Mouse (Mus musculus) 416B (cell line): Measurements from ENCODE around the gene Upf3a.
"Not testable (repeated sequence)": the region's sequence is repeated elsewhere in the genome, so short reads cannot be mapped to it uniquely, and the experiment has no call there.

Experiments
- DNase-seq: peaks from one replicate; pipeline ENCODE4 v3.0.0; 2011; ENCODE audit warnings: low read depth

Gene Upf3a

GRCm38 (mm10) chr8:13785250-13785763 is at the start of gene Upf3a:
TSS of gene Upf3a (plus strand) at chr8:13785615.
- DNase-seq = peak; percentile 96

DNA sequence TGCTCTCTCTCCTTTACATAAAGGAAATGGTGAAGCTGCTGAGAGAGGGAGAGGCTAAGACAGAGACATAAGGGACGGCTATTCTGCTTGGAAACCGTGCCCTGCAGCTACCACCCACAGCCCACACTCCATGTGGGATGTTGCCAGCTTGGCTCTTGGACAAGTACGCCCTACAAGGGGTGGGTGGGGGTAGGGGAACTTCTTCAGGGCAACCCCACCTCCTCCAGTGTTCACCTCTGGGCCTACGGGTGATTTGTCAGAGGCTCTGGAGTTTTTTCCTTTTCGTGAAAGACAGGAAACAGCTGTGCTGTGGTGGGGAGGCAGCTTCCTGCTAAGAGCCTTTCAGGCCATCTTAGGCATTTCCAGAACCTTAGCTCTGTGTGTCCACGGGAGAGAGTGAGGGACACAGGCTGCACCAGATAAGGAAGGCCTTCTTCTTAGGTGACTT is 45.1 kb upstream of the Upf3a start:
- peak; percentile 92 for DNase-seq

DNA sequence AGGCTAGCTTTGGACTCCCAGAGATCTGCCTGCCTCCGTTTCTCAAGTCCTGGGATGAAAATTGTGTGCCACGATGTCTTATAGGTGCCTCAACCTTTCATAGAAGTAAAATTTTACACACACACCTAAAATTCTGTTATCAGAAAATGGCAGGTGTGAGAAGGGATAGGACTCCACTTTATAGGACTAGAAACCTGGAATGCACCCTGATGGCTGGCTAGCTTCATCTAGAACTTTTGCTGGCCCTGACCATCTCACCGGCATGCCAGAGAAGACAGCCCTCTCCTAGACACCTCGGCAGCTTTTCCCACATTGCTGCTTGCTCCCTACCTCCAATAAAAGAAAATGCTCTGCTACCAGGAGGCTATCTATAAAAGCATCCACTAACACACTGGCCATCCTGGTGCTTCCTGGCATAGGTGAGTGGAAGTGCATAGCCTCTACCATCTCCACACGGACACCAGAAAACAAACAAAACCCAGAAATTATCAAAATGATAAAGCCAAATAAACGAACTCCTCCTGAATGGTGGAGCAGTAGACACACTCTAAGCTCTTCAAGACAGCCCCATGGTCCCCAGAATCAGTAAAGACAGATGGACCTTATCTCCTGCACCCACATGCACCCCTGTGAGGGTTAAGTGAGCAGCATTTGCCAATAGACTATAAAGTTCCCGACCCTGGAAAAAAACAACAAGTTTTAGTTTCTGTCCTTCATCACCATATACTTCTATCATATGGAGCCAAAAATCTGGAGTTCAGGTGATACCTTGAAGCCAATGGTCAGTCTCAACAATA is 44.4 kb upstream of the Upf3a start:
- DNase-seq = no peak

GRCm38 (mm10) chr8:13746212-13746611 is 39.2 kb upstream of the Upf3a start:
- DNase-seq = not testable (repeated sequence)

GRCm38 (mm10) chr8:13747626-13748025 is 37.8 kb upstream of the Upf3a start:
- DNase-seq = no peak

DNA sequence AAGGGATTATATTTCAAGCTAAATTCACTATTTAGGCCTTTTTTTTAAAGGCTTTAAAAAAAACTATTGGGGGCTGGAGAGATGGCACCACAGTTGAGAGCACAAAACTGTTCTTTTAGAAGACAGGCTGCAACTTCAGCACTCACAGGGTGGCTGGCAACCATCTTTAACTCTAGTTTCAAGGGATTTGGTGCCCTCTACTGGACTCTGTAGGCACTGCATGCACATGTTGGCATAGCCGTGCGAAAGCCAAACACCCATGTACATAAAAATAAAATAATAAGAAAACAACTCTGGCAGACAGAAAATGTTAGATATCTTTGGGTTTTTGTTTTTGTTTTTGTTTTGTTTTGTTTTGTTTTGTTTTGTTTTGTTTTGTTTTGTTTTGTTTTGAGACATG is 31.7 kb upstream of the Upf3a start:
- peak; percentile 84 for DNase-seq

DNA sequence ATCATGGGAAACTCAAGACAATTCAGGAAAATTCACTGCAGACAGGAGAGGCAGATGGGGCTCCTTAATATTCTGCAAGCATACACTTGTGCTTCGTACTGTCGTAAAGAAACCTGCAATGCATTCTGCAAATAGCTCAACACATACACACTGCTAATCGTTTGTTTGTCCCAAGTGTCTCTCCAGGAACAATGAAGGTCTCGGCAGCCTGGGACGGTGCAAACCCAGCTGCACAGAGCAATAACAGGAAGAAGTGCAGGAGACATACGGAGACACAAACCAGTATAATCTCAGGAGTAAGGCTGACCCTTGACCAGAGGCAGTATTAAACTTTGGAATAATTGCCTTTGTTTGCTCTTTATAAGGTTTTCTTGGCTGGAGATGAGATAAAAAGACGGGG is 28.9 kb upstream of the Upf3a start:
- DNase-seq = no peak

- peak; percentile 88 for DNase-seq
Observed at GRCm38 (mm10) chr8:13756982-13757804, 28.2 kb upstream of the Upf3a start, which contains the start of gene Cdc16. TSS of gene Cdc16 (plus strand) at chr8:13757676.

DNA sequence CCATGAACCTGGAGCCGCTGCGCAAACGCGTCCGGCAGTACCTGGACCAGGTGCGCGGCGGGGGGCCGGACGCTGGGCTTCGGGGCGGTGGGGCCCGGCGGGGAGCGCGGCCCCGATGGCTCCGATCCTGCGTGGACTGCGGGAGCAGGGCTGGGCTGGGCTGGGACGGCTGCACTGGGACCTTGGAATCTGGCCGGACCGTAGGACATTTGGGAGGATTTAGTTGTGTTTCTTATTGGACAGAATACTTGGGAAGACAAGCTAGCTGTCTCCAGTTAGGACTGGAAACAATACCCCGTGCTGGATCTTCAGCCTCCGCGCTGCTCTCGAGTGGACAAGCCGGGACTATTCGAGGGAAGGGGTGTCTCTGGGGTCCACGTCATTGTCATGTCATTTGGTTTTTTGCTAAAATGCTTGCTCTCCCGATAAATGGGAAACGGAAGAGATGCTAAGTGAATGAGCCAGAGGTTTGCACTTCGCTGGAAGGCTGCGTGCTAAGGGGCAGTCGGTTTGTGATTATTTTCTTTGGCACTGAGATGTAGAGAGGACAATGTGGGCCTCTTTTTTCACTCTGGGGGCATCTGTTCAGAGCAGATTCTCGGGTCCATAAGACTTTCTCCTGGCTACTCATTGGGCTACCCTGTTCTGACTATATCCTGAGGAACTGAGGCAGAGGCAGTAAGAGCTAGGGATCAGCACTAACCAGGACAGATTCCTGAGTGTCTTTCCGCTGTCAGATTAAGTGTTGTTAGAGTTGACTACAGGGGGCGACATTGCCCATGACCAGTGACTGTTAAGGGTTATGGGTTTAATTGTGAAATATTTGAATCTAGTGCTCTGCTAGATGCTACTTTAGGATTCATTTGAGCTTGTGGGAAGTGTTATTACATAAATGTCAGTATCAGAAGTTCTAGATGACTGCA is 27.3 kb upstream of the Upf3a start:
- DNase-seq = peak; percentile 85

DNA sequence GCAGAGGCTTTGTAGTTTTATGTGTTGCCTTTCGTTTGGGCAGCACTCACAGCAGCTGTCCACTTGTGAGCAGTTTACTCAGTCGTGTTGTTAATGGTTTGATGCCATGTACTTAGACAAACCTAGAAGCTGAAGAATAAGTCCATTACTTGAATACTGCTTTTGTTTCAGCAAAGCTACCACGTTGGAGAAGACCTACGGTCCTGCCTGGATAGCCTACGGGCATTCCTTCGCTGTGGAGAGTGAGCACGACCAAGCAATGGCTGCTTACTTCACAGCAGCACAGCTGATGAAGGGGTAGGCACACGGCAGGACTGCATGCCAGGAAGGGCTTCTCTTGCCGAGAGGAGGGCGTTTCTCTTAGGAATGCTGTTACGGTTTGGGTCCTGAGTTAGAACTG is 16.2 kb upstream of the Upf3a start:
- no peak for DNase-seq

DNA sequence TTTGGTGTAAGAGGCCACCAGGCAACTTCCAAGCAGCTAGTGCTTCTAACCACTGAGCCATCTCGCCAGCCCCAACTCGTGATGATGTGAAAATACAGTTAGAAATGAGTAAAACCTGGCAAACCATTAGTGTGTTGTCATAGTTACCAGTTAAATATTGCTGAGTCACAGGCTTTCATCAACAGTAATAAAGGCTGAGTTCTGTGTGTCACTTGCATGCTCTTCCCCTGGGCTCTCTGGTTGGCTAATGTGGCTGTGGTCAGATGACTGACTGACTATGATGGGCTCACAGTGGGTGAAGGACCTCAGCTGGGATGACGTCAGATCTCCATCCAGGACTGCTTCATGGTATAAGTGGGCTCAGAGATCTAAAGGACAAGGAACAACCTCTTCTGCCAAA is 4.9 kb upstream of the Upf3a start:
- DNase-seq = peak; percentile 69

GRCm38 (mm10) chr8:13785764-13786299 is 417 bp downstream of the Upf3a start:
- peak; percentile 98 for DNase-seq

- DNase-seq = no peak
Observed at GRCm38 (mm10) chr8:13789606-13790005, 4.2 kb downstream of the Upf3a start.

- DNase-seq = no peak
Observed at GRCm38 (mm10) chr8:13793097-13793745, 7.8 kb downstream of the Upf3a start.

DNA sequence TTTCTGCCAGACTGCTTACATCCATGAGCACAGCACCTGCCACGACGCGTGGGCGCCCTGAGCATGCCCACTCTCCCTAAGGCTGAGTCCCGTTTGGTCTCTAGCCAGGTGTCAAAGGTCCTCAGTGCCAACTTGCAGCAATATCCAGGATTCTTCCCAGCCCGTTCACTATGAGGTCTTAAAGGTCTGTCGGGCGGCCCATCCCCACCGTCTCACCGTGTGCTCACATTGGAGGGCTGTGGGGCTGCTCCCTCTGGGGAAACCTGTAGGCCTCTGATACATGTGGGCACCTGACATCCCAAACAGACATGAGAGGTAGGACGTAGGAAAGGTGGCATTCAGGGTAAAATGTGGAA is 8.3 kb downstream of the Upf3a start:
- no peak for DNase-seq

GRCm38 (mm10) chr8:13797676-13798075 is 12.3 kb downstream of the Upf3a start:
- no peak for DNase-seq

GRCm38 (mm10) chr8:13799566-13799965 is 14.2 kb downstream of the Upf3a start:
- no peak for DNase-seq

- DNase-seq = no peak
Observed at GRCm38 (mm10) chr8:13828598-13829172, 43.3 kb downstream of the Upf3a start.

- DNase-seq = not testable (repeated sequence)
Observed at GRCm38 (mm10) chr8:13838289-13838688, 52.9 kb downstream of the Upf3a start, which contains the start of gene AF366264. TSS of gene AF366264 (minus strand) at chr8:13838389.

- not testable (repeated sequence) for DNase-seq
Observed at GRCm38 (mm10) chr8:13843286-13843685, 57.9 kb downstream of the Upf3a start.
